Mouse (Mus musculus) kidney, adult 2 months (tissue): Measurements from ENCODE around the gene Flad1. TPM values are rescaled to one million over a fixed set of nuclear protein-coding genes. Genes with fewer than 3 reads are reported as not detected.

ENCODE experiments used
- DNase-seq: peaks from one replicate; pipeline ENCODE4 v3.0.0; 2021
- H3K27ac ChIP-seq: fragments of 200-500 bp; 2 replicates; pipeline ENCODE4 v1.5.1; 2012; ENCODE audit warnings: low read depth, low read length, control low read depth, inconsistent platforms; ENCODE audit not compliant: insufficient read depth
- H3K27me3 ChIP-seq: fragments of 200-500 bp; replicated peaks from 2 replicates; pipeline ENCODE4 v1.6.1; 2012; ENCODE audit warnings: mild to moderate bottlenecking, moderate library complexity, low read length, inconsistent platforms; ENCODE audit not compliant: control insufficient read depth, insufficient read depth
- H3K36me3 ChIP-seq: fragments of 200-500 bp; 2 replicates; pipeline ENCODE4 v1.6.1; 2012; ENCODE audit warnings: mild to moderate bottlenecking, moderate library complexity, low read length, inconsistent platforms; ENCODE audit not compliant: control insufficient read depth, insufficient read depth
- H3K4me1 ChIP-seq: fragments of 200-500 bp; 2 replicates; pipeline ENCODE4 v1.6.1; 2011; ENCODE audit warnings: low read length; ENCODE audit not compliant: control insufficient read depth, insufficient read depth
- H3K4me3 ChIP-seq: fragments of 200-500 bp; 2 replicates; pipeline ENCODE4 v1.5.1; 2011; ENCODE audit warnings: mild to moderate bottlenecking, low read depth, low read length, control low read depth; ENCODE audit not compliant: insufficient read depth
- CTCF ChIP-seq: fragments of 200-500 bp; conservative IDR thresholded peaks from 2 replicates; pipeline ENCODE4 v1.5.1; 2011; ENCODE audit warnings: low read depth, mild to moderate bottlenecking, control low read depth, low read length, moderate library complexity, mixed read lengths; ENCODE audit not compliant: insufficient read depth, insufficient read length
- POLR2A ChIP-seq: fragments of 200-500 bp; IDR thresholded peaks from one replicate; pipeline ENCODE4 v1.6.1; 2011; ENCODE audit warnings: low read depth, low read length, control low read depth
- WGBS: fragments of 180-500 bp; shearing (Covaris S2); methylation state at CpG from one replicate; pipeline ENCODE4 v1.1.7; 2018; 5-methylcytosine and 5-hydroxymethylcytosine counted together
- polyA plus RNA-seq: library from polyadenylated mRNA; depleted of rRNA; stranded (reverse); fragments of >200 nt; gene quantifications from 2 replicates; pipeline ENCODE4 v1.2.3, GENCODE M21; 2012; rRNA removed

The Flad1 gene
- polyA plus RNA-seq, 1 experiment: 54.6 TPM

DNA sequence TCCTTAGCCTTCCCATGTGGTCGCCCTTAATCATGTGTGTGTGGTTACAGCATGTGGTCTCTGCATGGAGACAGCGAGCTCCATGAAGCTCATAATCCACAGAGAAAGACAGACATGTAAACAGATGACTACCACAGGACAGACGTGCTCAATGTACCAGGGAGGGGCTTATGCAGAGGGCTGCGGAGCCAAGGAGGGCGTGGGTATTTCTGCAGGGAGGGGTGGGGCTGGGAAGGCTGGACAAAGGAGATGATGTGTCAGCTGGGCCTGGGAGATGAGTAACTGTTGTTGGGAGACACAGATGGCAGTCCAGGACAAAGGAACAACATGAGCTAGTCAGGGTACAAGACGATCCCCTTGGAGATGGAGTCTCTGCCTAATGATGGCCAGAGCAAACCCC is 52.0 kb downstream of the Flad1 start:
- Histone ChIP-seq H3K4me3 (no peak overlapping the region), H3K4me1 (peaks cover 12% of the 10 kb centered on the region; the same call in 1 of the 2 replicates), H3K36me3 (no peaks in the 10 kb centered on the region), H3K27ac (no peak overlapping the region), H3K27me3 (no peaks in the 10 kb centered on the region)
- WGBS: 63% methylated on average over 6 of the region's 6 CpGs
- DNase-seq: no peak
- TF ChIP-seq CTCF (no peak), POLR2A (no peak)

- TF ChIP-seq POLR2A (no peak), CTCF (no peak)
- Histone ChIP-seq H3K27me3 (no peaks in the 10 kb centered on the region), H3K4me3 (no peak overlapping the region), H3K36me3 (no peaks in the 10 kb centered on the region), H3K4me1 (peaks cover 12% of the 10 kb centered on the region; the same call in 1 of the 2 replicates), H3K27ac (peak overlapping the region; percentile 17)
- DNase-seq: no peak
- WGBS: 78% methylated on average over 9 of the region's 9 CpGs
These were observed 55.6 kb downstream of the Flad1 start for GRCm38 (mm10) chr3:89356029-89356428.

DNA sequence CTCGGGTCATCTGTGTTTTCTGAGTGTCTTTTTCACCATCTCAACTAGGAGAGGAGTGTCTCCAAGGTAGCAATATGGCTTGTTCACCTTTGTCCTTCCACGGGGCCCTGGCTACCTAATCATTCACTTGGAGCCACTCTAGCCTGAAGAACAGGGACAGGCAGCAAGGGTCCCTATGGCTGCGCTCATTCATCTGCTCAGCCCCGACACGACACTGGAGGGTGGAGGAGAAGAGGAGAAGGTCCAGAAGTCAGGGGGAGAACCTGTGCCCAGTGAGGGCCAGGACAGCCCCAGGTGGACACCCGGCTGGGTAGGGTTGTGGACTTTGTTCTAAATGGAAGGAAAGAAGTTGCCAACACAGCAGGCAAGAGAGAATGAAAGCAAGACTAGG is 56.2 kb downstream of the Flad1 start:
- TF ChIP-seq CTCF (no peak), POLR2A (no peak)
- no peak overlapping the region for H3K4me3 ChIP-seq

DNA sequence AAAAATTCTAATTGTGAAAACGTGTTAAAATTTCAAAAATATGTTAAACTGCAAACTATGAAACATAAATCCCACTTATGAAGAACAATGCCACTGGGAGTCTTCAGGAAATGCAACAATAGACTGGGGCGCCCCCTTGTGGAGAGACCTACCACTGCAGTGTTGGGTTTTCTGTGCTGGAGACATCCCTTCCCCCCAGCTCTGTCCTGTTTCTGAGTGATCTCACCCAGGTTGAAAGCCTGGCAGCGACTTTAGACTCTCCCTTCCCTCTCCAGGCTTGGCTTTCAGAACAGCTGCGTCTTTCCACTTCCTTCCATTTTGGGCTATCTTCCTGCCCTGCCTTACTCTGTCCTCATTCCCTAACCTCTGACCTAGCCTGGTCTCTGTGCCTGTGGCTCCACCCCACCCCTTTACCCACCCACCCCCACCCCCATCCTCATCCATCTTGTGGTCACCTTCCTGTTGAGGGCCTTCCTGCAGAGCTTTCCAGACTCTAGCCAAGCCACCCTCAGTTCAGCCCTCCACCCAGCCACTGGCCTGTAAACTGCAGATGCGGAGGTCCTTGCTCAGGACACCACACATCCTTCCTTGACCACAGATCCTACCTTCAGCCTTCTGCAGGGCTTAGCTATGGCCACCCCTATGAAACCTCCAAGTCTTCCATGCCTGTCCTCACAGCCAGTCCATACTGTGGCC is 56.7 kb downstream of the Flad1 start:
- TF ChIP-seq CTCF: peak; percentile 84
- no peak for TF ChIP-seq POLR2A
- Histone ChIP-seq H3K27ac (peak overlapping the region; percentile 17; the same call in 1 of the 2 replicates), H3K27me3 (no peaks in the 10 kb centered on the region), H3K36me3 (no peaks in the 10 kb centered on the region), H3K4me3 (no peak overlapping the region), H3K4me1 (peaks cover 14% of the 10 kb centered on the region; the same call in 1 of the 2 replicates)
- DNase-seq: peak; percentile 95
- WGBS: 11% methylated on average over 5 of the region's 5 CpGs

More for the DNA sequence above, 56.2 kb downstream of the Flad1 start:
- peaks cover 12% of the 10 kb centered on the region; the same call in 1 of the 2 replicates for H3K4me1 ChIP-seq
- H3K27ac ChIP-seq: peak overlapping the region; percentile 17
- WGBS: 52% methylated on average over 6 of the region's 6 CpGs
- H3K36me3 ChIP-seq: no peaks in the 10 kb centered on the region
- peak; percentile 82 for DNase-seq
- H3K27me3 ChIP-seq: no peaks in the 10 kb centered on the region

DNA sequence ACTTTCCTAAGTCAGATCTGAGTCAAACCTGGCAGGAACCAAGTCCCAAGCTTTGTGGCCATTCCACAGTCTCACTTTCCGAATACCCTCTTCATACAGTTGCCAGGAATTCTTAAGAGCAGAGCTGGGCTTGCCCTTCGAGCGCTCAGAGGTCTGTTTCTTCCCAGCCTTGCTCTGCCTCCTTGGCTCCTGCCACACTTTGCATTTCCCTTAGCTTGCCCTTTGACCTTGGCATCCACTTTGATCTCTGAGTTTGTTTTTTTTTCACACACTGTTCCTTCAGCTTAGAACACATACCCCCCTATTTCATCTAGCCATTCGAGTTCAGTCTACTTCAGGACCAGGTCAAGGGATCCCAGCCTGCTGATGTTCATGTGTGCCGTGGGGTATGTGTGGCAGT is 60.4 kb downstream of the Flad1 start:
- WGBS: 44% methylated on average over 5 of the region's 5 CpGs

More for the DNA sequence above, 60.4 kb downstream of the Flad1 start:
- Histone ChIP-seq H3K27ac (no peak overlapping the region), H3K27me3 (no peaks in the 10 kb centered on the region), H3K36me3 (no peaks in the 10 kb centered on the region), H3K4me1 (peaks cover 14% of the 10 kb centered on the region; the same call in 1 of the 2 replicates), H3K4me3 (no peak overlapping the region)
- TF ChIP-seq CTCF: no peak
- TF ChIP-seq POLR2A: no peak
- DNase-seq: peak; percentile 83

Other genes starting within 250 kb of the Flad1 start
- gene Clk2, start 247.1 kb downstream of the Flad1 start, polyA plus RNA-seq: 37.8 and 40.2 TPM in 2 replicates
- 138 and 141 TPM in 2 replicates for gene Scamp3, start 234.4 kb downstream of the Flad1 start, polyA plus RNA-seq
- 18.3 and 18.4 TPM in 2 replicates for gene Fam189b, start 228.7 kb downstream of the Flad1 start, polyA plus RNA-seq
- 61.6 and 65.3 TPM in 2 replicates for gene Gba, start 208.9 kb downstream of the Flad1 start, polyA plus RNA-seq
- 5.0 and 7.9 TPM in 2 replicates for gene Thbs3, start 196.7 kb downstream of the Flad1 start, polyA plus RNA-seq
- gene Mtx1, start 184.8 kb downstream of the Flad1 start, polyA plus RNA-seq: 257 and 283 TPM in 2 replicates
- gene Muc1, start 182.8 kb downstream of the Flad1 start, polyA plus RNA-seq: 45.9 and 53.8 TPM in 2 replicates
- 142 and 173 TPM in 2 replicates for gene Krtcap2, start 165.9 kb downstream of the Flad1 start, polyA plus RNA-seq
- 9.1 and 10.5 TPM in 2 replicates for gene Trim46, start 165.6 kb downstream of the Flad1 start, polyA plus RNA-seq
- 431 and 562 TPM in 2 replicates for gene Dpm3, start 152.5 kb downstream of the Flad1 start, polyA plus RNA-seq
- gene Slc50a1, start 141.3 kb downstream of the Flad1 start, polyA plus RNA-seq: 109 and 110 TPM in 2 replicates
- gene Efna1, start 130.7 kb downstream of the Flad1 start, polyA plus RNA-seq: 54.1 and 59.2 TPM in 2 replicates
- 2.4 and 4.2 TPM in 2 replicates for gene Efna3, start 88.9 kb downstream of the Flad1 start, polyA plus RNA-seq
- 8.2 and 10.4 TPM in 2 replicates for gene Efna4, start 73.8 kb downstream of the Flad1 start, polyA plus RNA-seq
- 95.1 and 111 TPM in 2 replicates for gene Adam15, start 61.9 kb downstream of the Flad1 start, polyA plus RNA-seq
- gene Dcst2, start 49.9 kb downstream of the Flad1 start, polyA plus RNA-seq: 0.38 and 0.41 TPM in 2 replicates
- 1.8 and 2.2 TPM in 2 replicates for gene Dcst1, start 46.6 kb downstream of the Flad1 start, polyA plus RNA-seq
- gene Zbtb7b, start 17.1 kb downstream of the Flad1 start, polyA plus RNA-seq: 54.3 and 58.8 TPM in 2 replicates
- gene Lenep, start 9.1 kb downstream of the Flad1 start, polyA plus RNA-seq: 0.15 TPM in 1 of 2 replicates, not detected in the other
- gene Cks1b, start 6.5 kb upstream of the Flad1 start, polyA plus RNA-seq: 6.8 and 7.3 TPM in 2 replicates
- 53.2 and 57.2 TPM in 2 replicates for gene Shc1, start 6.6 kb upstream of the Flad1 start, polyA plus RNA-seq
- gene Pygo2, start 18.3 kb upstream of the Flad1 start, polyA plus RNA-seq: 26.2 and 45.6 TPM in 2 replicates
- 60.5 and 61.3 TPM in 2 replicates for gene Pbxip1, start 24.8 kb upstream of the Flad1 start, polyA plus RNA-seq
- 20.6 and 27.2 TPM in 2 replicates for gene Pmvk, start 42.7 kb upstream of the Flad1 start, polyA plus RNA-seq
- 1.3 TPM in 2 replicates for gene Kcnn3, start 108.3 kb upstream of the Flad1 start, polyA plus RNA-seq